Mouse (Mus musculus): ENCODE results near the gene Cryga. TPM values are rescaled to one million over a fixed set of nuclear protein-coding genes. Genes with fewer than 3 reads are reported as not detected.

Gene Cryga
- polyA plus RNA-seq (2015; fragmentation: Nextera tagmentation; extraction: Ambion mirVana), result not detected in 2 replicates

GRCm38 (mm10) chr1:65103273-65103672, at the start of gene Cryga:
Gene Cryga, minus strand, starts transcription at chr1:65103373.
- no peak within 1 kb of the TSS for H3K4me2 ChIP-seq (ENCODE audit: low read depth, low read length)
- WGBS, result 81% methylated on average over 11 of the region's 11 CpGs
- H3K36me3 ChIP-seq (ENCODE audit: control insufficient read depth, insufficient read depth), result no peaks in the 10 kb centered on the region
- H3K27ac ChIP-seq (ENCODE audit: low read length), result no peak within 1 kb of the TSS
- H3K9ac ChIP-seq (ENCODE audit: low read length), result no peak within 1 kb of the TSS
- no peak within 1 kb of the TSS for H3K4me3 ChIP-seq (ENCODE audit: low read length)
- no peak for ATAC-seq (replicated peaks; ENCODE audit: extremely low read depth, insufficient read depth, low FRiP score)
- H3K27me3 ChIP-seq (ENCODE audit: control insufficient read depth, insufficient read depth, low read length), result no peaks in the 10 kb centered on the region
- no peaks in the 10 kb centered on the region for H3K4me1 ChIP-seq (ENCODE audit: control insufficient read depth, insufficient read depth, low read length)
- no peaks in the 10 kb centered on the region for H3K9me3 ChIP-seq (replicated peaks; ENCODE audit: control insufficient read depth, low read length)

- no peak overlapping the region for H3K4me2 ChIP-seq (ENCODE audit: low read depth, low read length)
- no peaks in the 10 kb centered on the region for H3K9me3 ChIP-seq (replicated peaks; ENCODE audit: control insufficient read depth, low read length)
- H3K9ac ChIP-seq (ENCODE audit: low read length), result no peak overlapping the region
- H3K4me1 ChIP-seq (ENCODE audit: control insufficient read depth, insufficient read depth, low read length), result no peaks in the 10 kb centered on the region
- no peaks in the 10 kb centered on the region for H3K27me3 ChIP-seq (ENCODE audit: control insufficient read depth, insufficient read depth, low read length)
- 67% methylated on average over 3 of the region's 3 CpGs for WGBS
- no peak for ATAC-seq (replicated peaks; ENCODE audit: extremely low read depth, insufficient read depth, low FRiP score)
- no peaks in the 10 kb centered on the region for H3K36me3 ChIP-seq (ENCODE audit: control insufficient read depth, insufficient read depth)
- no peak overlapping the region for H3K27ac ChIP-seq (ENCODE audit: low read length)
- no peak overlapping the region for H3K4me3 ChIP-seq (ENCODE audit: low read length)
Measured at GRCm38 (mm10) chr1:65147971-65148370, 44.8 kb upstream of the Cryga start.

- Histone ChIP-seq H3K9me3 (replicated peaks; ENCODE audit: control insufficient read depth, low read length) (peaks cover 3% of the 10 kb centered on the region), H3K9ac (ENCODE audit: low read length) (no peak overlapping the region), H3K27ac (ENCODE audit: low read length) (no peak overlapping the region), H3K4me3 (ENCODE audit: low read length) (no peak overlapping the region), H3K36me3 (ENCODE audit: control insufficient read depth, insufficient read depth) (no peaks in the 10 kb centered on the region), H3K27me3 (ENCODE audit: control insufficient read depth, insufficient read depth, low read length) (no peaks in the 10 kb centered on the region), H3K4me1 (ENCODE audit: control insufficient read depth, insufficient read depth, low read length) (no peaks in the 10 kb centered on the region), H3K4me2 (ENCODE audit: low read depth, low read length) (no peak overlapping the region)
- ATAC-seq (replicated peaks; ENCODE audit: extremely low read depth, insufficient read depth, low FRiP score), result no peak
- 79% methylated on average over 5 of the region's 5 CpGs for WGBS
Measured at GRCm38 (mm10) chr1:65147326-65147725, 44.2 kb upstream of the Cryga start.

- Histone ChIP-seq H3K27me3 (ENCODE audit: control insufficient read depth, insufficient read depth, low read length) (no peaks in the 10 kb centered on the region), H3K4me3 (ENCODE audit: low read length) (no peak overlapping the region), H3K4me2 (ENCODE audit: low read depth, low read length) (no peak overlapping the region), H3K4me1 (ENCODE audit: control insufficient read depth, insufficient read depth, low read length) (no peaks in the 10 kb centered on the region), H3K27ac (ENCODE audit: low read length) (no peak overlapping the region), H3K9ac (ENCODE audit: low read length) (no peak overlapping the region), H3K9me3 (replicated peaks; ENCODE audit: control insufficient read depth, low read length) (peaks cover 5% of the 10 kb centered on the region), H3K36me3 (ENCODE audit: control insufficient read depth, insufficient read depth) (no peaks in the 10 kb centered on the region)
- ATAC-seq (replicated peaks; ENCODE audit: extremely low read depth, insufficient read depth, low FRiP score), result no peak
- 24% methylated on average over 2 of the region's 2 CpGs for WGBS
Measured at GRCm38 (mm10) chr1:65146601-65147000, 43.4 kb upstream of the Cryga start.

GRCm38 (mm10) chr1:65144783-65145182, 41.6 kb upstream of the Cryga start:
- no peaks in the 10 kb centered on the region for H3K27me3 ChIP-seq (ENCODE audit: control insufficient read depth, insufficient read depth, low read length)
- peaks cover 5% of the 10 kb centered on the region for H3K9me3 ChIP-seq (replicated peaks; ENCODE audit: control insufficient read depth, low read length)
- no peaks in the 10 kb centered on the region for H3K36me3 ChIP-seq (ENCODE audit: control insufficient read depth, insufficient read depth)
- H3K4me3 ChIP-seq (ENCODE audit: low read length), result no peak overlapping the region
- no peaks in the 10 kb centered on the region for H3K4me1 ChIP-seq (ENCODE audit: control insufficient read depth, insufficient read depth, low read length)
- ATAC-seq (replicated peaks; ENCODE audit: extremely low read depth, insufficient read depth, low FRiP score), result no peak
- 85% methylated on average over 2 of the region's 2 CpGs for WGBS
- H3K4me2 ChIP-seq (ENCODE audit: low read depth, low read length), result no peak overlapping the region
- no peak overlapping the region for H3K9ac ChIP-seq (ENCODE audit: low read length)
- no peak overlapping the region for H3K27ac ChIP-seq (ENCODE audit: low read length)

- no peak overlapping the region for H3K4me3 ChIP-seq (ENCODE audit: low read length)
- peaks cover 5% of the 10 kb centered on the region for H3K9me3 ChIP-seq (replicated peaks; ENCODE audit: control insufficient read depth, low read length)
- no peaks in the 10 kb centered on the region for H3K4me1 ChIP-seq (ENCODE audit: control insufficient read depth, insufficient read depth, low read length)
- ATAC-seq (replicated peaks; ENCODE audit: extremely low read depth, insufficient read depth, low FRiP score), result no peak
- 76% methylated on average over 6 of the region's 6 CpGs for WGBS
- H3K36me3 ChIP-seq (ENCODE audit: control insufficient read depth, insufficient read depth), result no peaks in the 10 kb centered on the region
- H3K27ac ChIP-seq (ENCODE audit: low read length), result no peak overlapping the region
- no peak overlapping the region for H3K4me2 ChIP-seq (ENCODE audit: low read depth, low read length)
- H3K9ac ChIP-seq (ENCODE audit: low read length), result no peak overlapping the region
- H3K27me3 ChIP-seq (ENCODE audit: control insufficient read depth, insufficient read depth, low read length), result no peaks in the 10 kb centered on the region
Measured at GRCm38 (mm10) chr1:65137560-65137959, 34.4 kb upstream of the Cryga start.

- Histone ChIP-seq H3K9me3 (replicated peaks; ENCODE audit: control insufficient read depth, low read length) (no peaks in the 10 kb centered on the region), H3K36me3 (ENCODE audit: control insufficient read depth, insufficient read depth) (no peaks in the 10 kb centered on the region), H3K27ac (ENCODE audit: low read length) (no peak overlapping the region), H3K4me2 (ENCODE audit: low read depth, low read length) (no peak overlapping the region), H3K27me3 (ENCODE audit: control insufficient read depth, insufficient read depth, low read length) (no peaks in the 10 kb centered on the region), H3K4me3 (ENCODE audit: low read length) (no peak overlapping the region), H3K4me1 (ENCODE audit: control insufficient read depth, insufficient read depth, low read length) (no peaks in the 10 kb centered on the region), H3K9ac (ENCODE audit: low read length) (no peak overlapping the region)
- ATAC-seq (replicated peaks; ENCODE audit: extremely low read depth, insufficient read depth, low FRiP score), result no peak
- 78% methylated on average over 1 of the region's 1 CpGs for WGBS
Measured at GRCm38 (mm10) chr1:65132833-65133232, 29.7 kb upstream of the Cryga start.

- no peak overlapping the region for H3K9ac ChIP-seq (ENCODE audit: low read length)
- no peak overlapping the region for H3K4me3 ChIP-seq (ENCODE audit: low read length)
- WGBS, result 87% methylated on average over 1 of the region's 1 CpGs
- no peaks in the 10 kb centered on the region for H3K4me1 ChIP-seq (ENCODE audit: control insufficient read depth, insufficient read depth, low read length)
- H3K36me3 ChIP-seq (ENCODE audit: control insufficient read depth, insufficient read depth), result no peaks in the 10 kb centered on the region
- H3K4me2 ChIP-seq (ENCODE audit: low read depth, low read length), result no peak overlapping the region
- no peak for ATAC-seq (replicated peaks; ENCODE audit: extremely low read depth, insufficient read depth, low FRiP score)
- H3K27ac ChIP-seq (ENCODE audit: low read length), result no peak overlapping the region
- H3K27me3 ChIP-seq (ENCODE audit: control insufficient read depth, insufficient read depth, low read length), result no peaks in the 10 kb centered on the region
- no peaks in the 10 kb centered on the region for H3K9me3 ChIP-seq (replicated peaks; ENCODE audit: control insufficient read depth, low read length)
Measured at GRCm38 (mm10) chr1:65131671-65132070, 28.5 kb upstream of the Cryga start.

- no peak for ATAC-seq (replicated peaks; ENCODE audit: extremely low read depth, insufficient read depth, low FRiP score)
- H3K27ac ChIP-seq (ENCODE audit: low read length), result no peak overlapping the region
- H3K27me3 ChIP-seq (ENCODE audit: control insufficient read depth, insufficient read depth, low read length), result no peaks in the 10 kb centered on the region
- H3K36me3 ChIP-seq (ENCODE audit: control insufficient read depth, insufficient read depth), result no peaks in the 10 kb centered on the region
- WGBS, result 77% methylated on average over 3 of the region's 3 CpGs
- H3K4me3 ChIP-seq (ENCODE audit: low read length), result no peak overlapping the region
- no peaks in the 10 kb centered on the region for H3K4me1 ChIP-seq (ENCODE audit: control insufficient read depth, insufficient read depth, low read length)
- no peaks in the 10 kb centered on the region for H3K9me3 ChIP-seq (replicated peaks; ENCODE audit: control insufficient read depth, low read length)
- no peak overlapping the region for H3K9ac ChIP-seq (ENCODE audit: low read length)
- H3K4me2 ChIP-seq (ENCODE audit: low read depth, low read length), result no peak overlapping the region
Measured at GRCm38 (mm10) chr1:65130226-65130625, 27.1 kb upstream of the Cryga start.

Data from heart, embryonic 16.5 days (tissue).